Mouse (Mus musculus) intestine, embryonic 16.5 days (tissue): Measurements from ENCODE around the gene Cdc42ep2. TPM values are rescaled to one million over a fixed set of nuclear protein-coding genes. Genes with fewer than 3 reads are reported as not detected.
"Not testable (repeated sequence)": the region's sequence is repeated elsewhere in the genome, so short reads cannot be mapped to it uniquely, and the experiment has no call there.

Experiments used
- ATAC-seq: fragments of 200-750 bp; cut with Nextera tagmentation; 2 replicates; pipeline ENCODE4 v1.8.0; 2017; ENCODE audit warnings: moderate TSS enrichment, moderate library complexity
- H3K27ac ChIP-seq: fragments of 300-500 bp; sonication (generic); 2 replicates; pipeline ENCODE4 v1.5.1; 2014; ENCODE audit warnings: mild to moderate bottlenecking, low read length
- H3K27me3 ChIP-seq: fragments of 300-500 bp; sonication (generic); replicated peaks from 2 replicates; pipeline ENCODE4 v1.6.1; 2014; ENCODE audit warnings: low read length, control low read depth, mixed read lengths; ENCODE audit not compliant: control insufficient read depth, insufficient read depth
- H3K36me3 ChIP-seq: fragments of 300-500 bp; sonication (generic); 2 replicates; pipeline ENCODE4 v1.6.1; 2014; ENCODE audit warnings: low read length, control low read depth; ENCODE audit not compliant: control insufficient read depth, insufficient read depth
- H3K4me1 ChIP-seq: fragments of 300-500 bp; sonication (generic); 2 replicates; pipeline ENCODE4 v1.6.1; 2014; ENCODE audit warnings: low read length, control low read depth, mixed read lengths; ENCODE audit not compliant: control insufficient read depth, insufficient read depth
- H3K4me2 ChIP-seq: fragments of 300-500 bp; sonication (generic); 2 replicates; pipeline ENCODE4 v1.6.1; 2014; ENCODE audit warnings: low read depth, low read length, control low read depth
- H3K4me3 ChIP-seq: fragments of 300-500 bp; sonication (generic); 2 replicates; pipeline ENCODE4 v1.5.1; 2014; ENCODE audit warnings: mild to moderate bottlenecking, low read length
- H3K9ac ChIP-seq: fragments of 300-500 bp; sonication (generic); 2 replicates; pipeline ENCODE4 v1.6.1; 2014; ENCODE audit warnings: low read depth, low read length
- H3K9me3 ChIP-seq: fragments of 300-500 bp; sonication (generic); 2 replicates; pipeline ENCODE4 v1.6.1; 2016; ENCODE audit warnings: low read length, control low read depth; ENCODE audit not compliant: control insufficient read depth
- WGBS: fragments of 180-500 bp; shearing (Covaris S2); extraction: QIAGEN DNeasy Blood & Tissue Kit; methylation state at CpG from one replicate; pipeline ENCODE4 v1.1.7; 2014; 5-methylcytosine and 5-hydroxymethylcytosine counted together
- polyA plus RNA-seq: library from polyadenylated mRNA; unstranded; fragments of >200 nt; fragmentation: Nextera tagmentation; extraction: Ambion mirVana; gene quantifications from 2 replicates; pipeline ENCODE4 v1.2.1, GENCODE M21; 2015

Gene Cdc42ep2
- polyA plus RNA-seq, 1 experiment from 2014 or later, result 14.7 TPM

DNA sequence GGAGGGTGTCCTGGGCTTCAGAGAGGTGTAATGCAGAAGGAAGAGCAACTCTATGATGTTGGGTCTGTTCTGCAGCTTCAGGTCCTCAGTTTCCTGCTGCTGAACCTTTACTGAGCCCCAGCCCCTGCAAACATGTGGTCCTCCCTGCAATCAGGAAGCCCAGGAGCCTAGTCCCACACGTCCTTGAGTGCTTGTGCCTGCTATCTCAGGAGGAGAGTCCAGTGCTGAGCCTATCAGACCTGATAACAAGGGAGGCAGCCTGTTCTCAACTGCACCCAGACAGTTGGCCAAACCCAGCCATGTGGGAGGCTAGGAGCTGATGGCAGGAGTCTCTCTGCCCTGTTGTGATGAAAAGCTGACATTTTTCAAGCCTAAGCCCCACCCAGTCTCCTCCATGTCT, 40.7 kb downstream of the Cdc42ep2 start:
- 21% methylated on average over 1 of the region's 1 CpGs for WGBS
- H3K4me2 ChIP-seq, result no peak overlapping the region
- no peaks in the 10 kb centered on the region for H3K9me3 ChIP-seq
- no peaks in the 10 kb centered on the region for H3K27me3 ChIP-seq
- peaks cover 14% of the 10 kb centered on the region for H3K4me1 ChIP-seq
- H3K36me3 ChIP-seq, result no peaks in the 10 kb centered on the region
- H3K27ac ChIP-seq, result peak overlapping the region; percentile 57
- no peak overlapping the region for H3K4me3 ChIP-seq
- 0 out of 2 replicates have a peak overlapping the region, but pooled peaks have one; percentile 2 for H3K9ac ChIP-seq
- peak; percentile 74 for ATAC-seq

DNA sequence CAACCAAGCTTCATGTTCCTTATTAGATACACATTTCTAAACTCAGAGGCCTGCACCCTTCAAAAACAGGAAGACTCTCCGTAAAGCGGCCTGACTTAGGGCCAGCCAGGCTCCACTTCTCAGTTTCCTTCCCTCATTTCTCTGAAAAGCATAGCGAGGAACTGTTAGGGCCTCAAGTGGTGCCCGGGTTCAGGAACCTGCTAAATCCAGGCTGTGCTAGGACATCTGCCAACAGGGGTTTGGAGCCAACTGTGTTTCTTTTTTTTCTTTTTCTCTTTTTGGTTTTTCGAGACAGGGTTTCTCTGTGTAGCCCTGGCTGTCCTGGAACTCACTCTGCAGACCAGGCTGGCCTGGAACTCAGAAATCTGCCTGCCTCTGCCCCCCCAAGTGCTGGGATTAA, 42.5 kb downstream of the Cdc42ep2 start:
- H3K9ac ChIP-seq, ATAC-seq, H3K4me2 ChIP-seq, H3K9me3 ChIP-seq, H3K4me3 ChIP-seq, H3K36me3 ChIP-seq, H3K27ac ChIP-seq, H3K27me3 ChIP-seq: not testable (repeated sequence)
- H3K4me1 ChIP-seq, result peaks cover 19% of the 10 kb centered on the region
- WGBS, result 79% methylated on average over 5 of the region's 5 CpGs

DNA sequence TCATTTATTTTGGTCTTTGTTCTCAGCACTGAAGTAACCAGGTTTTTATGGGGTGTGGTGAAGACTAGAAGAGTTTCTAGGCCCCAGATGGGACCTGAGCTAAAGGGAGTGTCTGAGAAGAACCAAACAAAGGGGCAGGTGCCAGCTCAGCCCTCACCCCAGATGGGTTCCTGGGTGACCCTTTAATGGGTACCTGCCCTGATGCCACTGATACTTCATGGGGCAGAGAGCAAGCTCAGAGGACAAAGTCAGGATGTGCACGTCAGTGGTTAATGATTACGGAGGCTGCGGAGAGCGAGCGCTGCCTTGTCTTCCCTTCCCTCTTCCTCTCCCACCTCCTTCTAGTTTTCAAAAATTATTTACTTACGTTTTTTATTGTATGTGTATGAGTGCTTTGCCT, 43.5 kb downstream of the Cdc42ep2 start:
- peak; percentile 55 for ATAC-seq
- 81% methylated on average over 6 of the region's 6 CpGs for WGBS
- no peak overlapping the region for H3K9ac ChIP-seq

DNA sequence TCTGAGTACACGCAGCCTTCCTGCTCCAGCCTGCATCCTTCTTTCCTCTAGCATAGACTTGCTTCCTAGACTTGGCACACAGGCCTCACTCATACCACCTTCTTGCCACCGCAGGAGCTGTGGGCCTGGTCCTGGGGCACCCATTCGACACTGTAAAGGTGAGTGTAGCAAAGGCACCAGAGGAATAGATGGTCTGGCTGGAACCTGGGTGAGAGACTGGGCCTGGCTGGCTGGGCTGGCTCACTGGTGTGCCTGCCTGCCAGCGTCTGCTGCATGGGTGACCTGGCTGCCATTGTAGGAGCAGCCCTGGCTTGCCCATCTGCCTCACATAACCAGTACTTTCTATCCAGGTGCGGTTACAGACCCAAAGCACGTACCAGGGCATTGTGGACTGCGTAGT, 44.9 kb downstream of the Cdc42ep2 start:
- Histone ChIP-seq H3K9ac (no peak overlapping the region), H3K4me3 (no peak overlapping the region), H3K27ac (no peak overlapping the region), H3K36me3 (no peaks in the 10 kb centered on the region), H3K27me3 (no peaks in the 10 kb centered on the region), H3K9me3 (no peaks in the 10 kb centered on the region), H3K4me1 (peaks cover 25% of the 10 kb centered on the region), H3K4me2 (no peak overlapping the region)
- no peak for ATAC-seq
- 91% methylated on average over 7 of the region's 7 CpGs for WGBS

More for the DNA sequence above, 43.5 kb downstream of the Cdc42ep2 start:
- Histone ChIP-seq H3K9me3 (no peaks in the 10 kb centered on the region), H3K4me3 (no peak overlapping the region), H3K4me1 (peaks cover 19% of the 10 kb centered on the region), H3K27me3 (no peaks in the 10 kb centered on the region), H3K4me2 (no peak overlapping the region), H3K36me3 (no peaks in the 10 kb centered on the region), H3K27ac (peak overlapping the region; percentile 30)

DNA sequence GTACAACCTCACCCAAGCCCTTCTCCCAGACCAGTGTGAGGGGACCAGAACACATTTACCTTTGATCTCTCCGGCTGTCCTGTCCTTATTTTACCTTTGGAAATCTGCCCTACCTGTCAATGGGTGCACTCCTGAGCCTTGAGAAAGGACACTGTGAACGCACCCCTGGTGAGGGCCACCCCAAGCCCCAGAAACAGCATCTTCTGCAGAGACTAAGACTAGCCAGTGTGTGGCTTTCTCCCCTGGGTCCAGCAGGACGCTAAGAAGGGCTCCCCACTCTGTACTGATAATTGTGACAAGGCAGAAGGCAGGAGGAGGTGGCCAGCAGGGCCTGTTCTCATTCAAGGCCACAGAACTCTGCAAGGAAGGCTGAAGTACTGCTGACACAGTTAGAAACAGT, 45.7 kb downstream of the Cdc42ep2 start:
- 0 out of 2 replicates have a peak overlapping the region, but pooled peaks have one; percentile 73 for H3K27ac ChIP-seq
- peaks cover 29% of the 10 kb centered on the region for H3K4me1 ChIP-seq
- no peak overlapping the region for H3K4me3 ChIP-seq
- no peaks in the 10 kb centered on the region for H3K36me3 ChIP-seq
- H3K9me3 ChIP-seq, result no peaks in the 10 kb centered on the region
- no peak for ATAC-seq
- no peaks in the 10 kb centered on the region for H3K27me3 ChIP-seq
- H3K9ac ChIP-seq, result peak overlapping the region; percentile 49
- 77% methylated on average over 3 of the region's 3 CpGs for WGBS
- no peak overlapping the region for H3K4me2 ChIP-seq

DNA sequence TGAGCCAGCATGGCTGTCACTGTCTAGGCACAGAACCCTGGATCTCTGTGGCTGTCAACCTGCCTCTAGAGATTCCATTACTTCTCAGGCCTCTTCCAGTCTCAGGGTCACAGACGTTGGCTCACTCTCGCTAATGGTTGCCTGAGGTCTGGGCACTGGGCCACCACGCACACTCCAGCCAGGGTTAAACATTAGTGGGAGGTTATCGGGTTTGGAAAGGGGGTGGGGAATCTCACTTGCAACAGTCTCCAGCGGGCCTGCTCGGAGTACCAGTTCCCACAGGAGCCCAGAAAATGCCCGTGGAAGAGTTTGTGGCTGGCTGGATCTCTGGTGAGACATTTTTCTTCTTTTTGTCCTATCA, 46.3 kb downstream of the Cdc42ep2 start:
- Histone ChIP-seq H3K9ac (peak overlapping the region; percentile 49), H3K4me3 (0 out of 2 replicates have a peak overlapping the region, but pooled peaks have one; percentile 7), H3K4me1 (peaks cover 31% of the 10 kb centered on the region), H3K27ac (peak overlapping the region; percentile 73; the same call in 1 of the 2 replicates), H3K36me3 (no peaks in the 10 kb centered on the region), H3K4me2 (0 out of 2 replicates have a peak overlapping the region, but pooled peaks have one; percentile 14), H3K9me3 (no peaks in the 10 kb centered on the region), H3K27me3 (no peaks in the 10 kb centered on the region)
- peak; percentile 11 for ATAC-seq
- 58% methylated on average over 7 of the region's 7 CpGs for WGBS

DNA sequence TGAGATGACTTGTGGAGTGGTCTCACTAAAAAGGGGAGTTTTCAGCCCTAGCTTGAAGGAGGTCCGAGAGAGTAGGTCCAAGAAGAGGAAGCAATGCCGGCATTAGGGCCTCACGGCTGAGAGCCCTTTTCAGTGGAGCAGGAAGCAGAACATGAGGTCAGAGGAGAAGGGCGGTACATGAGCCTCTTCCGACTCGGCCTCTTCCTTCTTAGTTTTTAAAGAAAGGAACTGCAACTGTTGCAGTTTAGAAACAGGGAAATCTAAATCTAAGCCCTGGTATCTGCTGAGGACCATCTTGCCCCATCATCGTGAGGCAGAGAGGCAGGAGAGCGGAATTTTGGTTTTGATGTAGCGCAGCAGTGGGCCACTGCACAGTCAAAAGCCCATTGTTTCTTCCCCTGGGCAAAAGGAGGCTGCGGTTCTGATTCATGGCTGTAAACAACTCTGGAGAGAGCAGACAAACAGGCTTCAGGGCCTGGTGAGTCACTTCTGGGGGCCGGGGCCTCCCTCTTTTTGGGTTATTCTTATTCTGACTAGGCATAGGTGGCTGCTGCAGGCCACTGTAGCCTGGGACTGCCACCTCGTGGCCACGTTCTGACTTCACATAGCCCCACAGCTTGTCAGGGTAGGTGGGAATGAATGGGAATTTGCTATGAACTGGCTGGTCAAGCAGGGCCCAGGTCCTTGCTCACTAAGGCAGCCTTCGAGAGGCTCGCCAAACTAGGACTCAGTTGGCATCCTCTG, 46.8 kb downstream of the Cdc42ep2 start, which contains the start of gene Slc25a45:
Gene Slc25a45, plus strand, starts transcription at position 191 of the 744 bp plus-strand sequence.
- H3K36me3 ChIP-seq, result no peaks in the 10 kb centered on the region
- no peaks in the 10 kb centered on the region for H3K27me3 ChIP-seq
- no peaks in the 10 kb centered on the region for H3K9me3 ChIP-seq
- peaks cover 31% of the 10 kb centered on the region for H3K4me1 ChIP-seq
- peak within 1 kb of the TSS; percentile 73 for H3K27ac ChIP-seq
- peak; percentile 52 for ATAC-seq
- peak within 1 kb of the TSS; percentile 49 for H3K9ac ChIP-seq
- H3K4me2 ChIP-seq, result peak within 1 kb of the TSS; percentile 27
- WGBS, result 43% methylated on average over 15 of the region's 15 CpGs
- peak within 1 kb of the TSS; percentile 7; the same call in 1 of the 2 replicates for H3K4me3 ChIP-seq

DNA sequence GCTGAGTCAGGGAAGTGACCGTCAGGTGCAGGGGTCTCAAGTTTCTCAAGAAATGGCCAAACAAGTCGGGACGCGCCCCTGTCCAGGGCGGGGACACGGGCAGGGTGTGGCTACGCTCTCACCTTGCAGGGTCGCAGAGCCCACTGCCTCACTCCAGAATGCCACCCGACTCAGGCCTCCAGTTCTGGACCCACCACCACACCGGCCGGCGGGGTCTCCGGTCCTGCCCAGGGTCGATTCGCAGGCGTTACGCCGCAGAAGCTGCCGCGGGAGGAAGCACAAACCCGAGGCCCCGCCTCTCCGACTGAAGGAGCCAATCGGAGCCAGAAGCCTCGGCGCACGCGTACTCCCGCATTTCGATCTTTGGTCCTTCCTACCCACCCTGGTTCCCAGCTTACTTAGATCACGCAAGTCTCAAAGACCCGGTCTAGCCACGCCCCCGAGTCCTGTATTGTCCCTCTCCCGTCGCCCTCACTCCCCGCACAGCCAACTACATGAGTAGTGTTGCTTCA, 49.6 kb downstream of the Cdc42ep2 start, which contains the start of gene Frmd8:
Gene Frmd8, minus strand, starts transcription at position 306 of the 512 bp plus-strand sequence.
- Histone ChIP-seq H3K9me3 (no peaks in the 10 kb centered on the region), H3K27me3 (no peaks in the 10 kb centered on the region), H3K27ac (peak within 1 kb of the TSS; percentile 55; the same call in 1 of the 2 replicates), H3K36me3 (no peaks in the 10 kb centered on the region), H3K9ac (peak within 1 kb of the TSS; percentile 90), H3K4me2 (peak within 1 kb of the TSS; percentile 91), H3K4me1 (peaks cover 38% of the 10 kb centered on the region), H3K4me3 (peak within 1 kb of the TSS; percentile 81)
- peak; percentile 84 for ATAC-seq
- under 1% methylated on average over 37 of the region's 37 CpGs for WGBS

DNA sequence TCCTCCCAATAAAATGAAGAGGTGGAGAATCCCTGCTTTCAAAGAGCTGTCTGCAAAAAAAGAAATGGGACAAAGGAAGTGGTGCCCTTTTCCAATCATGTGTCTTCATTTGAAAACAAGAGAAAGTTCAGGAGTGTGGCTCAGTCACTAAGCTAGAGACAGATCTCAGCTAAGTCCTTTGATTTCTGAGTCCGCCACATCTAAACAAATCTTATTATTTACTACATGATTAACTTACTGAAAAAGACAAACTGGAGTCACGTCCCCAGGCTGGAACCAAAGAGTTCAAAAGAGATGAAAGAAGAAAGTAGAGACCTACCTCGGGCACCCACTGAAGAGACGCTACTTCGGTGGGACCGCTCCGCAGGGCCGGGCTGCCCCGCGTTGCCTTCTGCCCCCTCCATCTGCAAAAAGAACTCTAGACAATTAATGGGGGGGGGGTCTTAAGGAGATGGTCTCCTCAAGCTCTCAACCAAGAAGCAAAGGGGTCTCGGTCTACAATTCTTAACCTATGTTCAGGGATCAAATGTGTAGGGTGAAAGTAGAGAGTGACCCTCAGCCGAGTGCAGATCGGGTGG, 50.1 kb downstream of the Cdc42ep2 start:
- Histone ChIP-seq H3K27me3 (no peaks in the 10 kb centered on the region), H3K9ac (peak overlapping the region; percentile 90), H3K4me1 (peaks cover 38% of the 10 kb centered on the region), H3K4me2 (peak overlapping the region; percentile 91), H3K9me3 (no peaks in the 10 kb centered on the region), H3K4me3 (peak overlapping the region; percentile 81), H3K27ac (no peak overlapping the region), H3K36me3 (no peaks in the 10 kb centered on the region)
- WGBS, result 7% methylated on average over 13 of the region's 13 CpGs
- no peak for ATAC-seq
